Mouse (Mus musculus): Measurements from ENCODE around the gene Lacc1. TPM values are rescaled to one million over a fixed set of nuclear protein-coding genes. Genes with fewer than 3 reads are reported as not detected.

Lacc1 gene
- polyA plus RNA-seq, 1 experiment from 2014 or later: 5.9 TPM

Other genes with a start within 250 kb of the Lacc1 start
- gene Ccdc122, start 132 bp downstream of the Lacc1 start, polyA plus RNA-seq (2014; fragmentation: Nextera tagmentation; extraction: Ambion mirVana): 1.8 and 2.7 TPM in 2 replicates
- 9.6 and 11.5 TPM in 2 replicates for gene Enox1, start 119.9 kb upstream of the Lacc1 start, polyA plus RNA-seq (2014; fragmentation: Nextera tagmentation; extraction: Ambion mirVana)

Measured in embryonic facial prominence, embryonic 11.5 days (tissue).